Mouse (Mus musculus) heart, embryonic 11.5 days (tissue): ENCODE results near the gene Gm6583. TPM values are rescaled to one million over a fixed set of nuclear protein-coding genes. Genes with fewer than 3 reads are reported as not detected.

Source experiments
- ATAC-seq: fragments of 200-750 bp; cut with Nextera tagmentation; replicated peaks from 2 replicates; pipeline ENCODE4 v1.8.0; 2017; ENCODE audit warnings: moderate library complexity; ENCODE audit not compliant: insufficient number of reproducible peaks, low FRiP score, low TSS enrichment
- H3K27ac ChIP-seq: fragments of 300-500 bp; sonication (generic); 2 replicates; pipeline ENCODE4 v1.5.1; 2014; ENCODE audit warnings: mild to moderate bottlenecking, low read depth, low read length
- H3K27me3 ChIP-seq: fragments of 300-500 bp; sonication (generic); 2 replicates; pipeline ENCODE4 v1.6.1; 2014; ENCODE audit warnings: mild to moderate bottlenecking, low read length, mixed read lengths; ENCODE audit not compliant: control insufficient read depth, insufficient read depth
- H3K36me3 ChIP-seq: fragments of 300-500 bp; sonication (generic); 2 replicates; pipeline ENCODE4 v1.6.1; 2014; ENCODE audit warnings: mild to moderate bottlenecking, low read length, moderate library complexity, mixed read lengths; ENCODE audit not compliant: control insufficient read depth, insufficient read depth
- H3K4me1 ChIP-seq: fragments of 300-500 bp; sonication (generic); 2 replicates; pipeline ENCODE4 v1.6.1; 2014; ENCODE audit warnings: low read length; ENCODE audit not compliant: control insufficient read depth, insufficient read depth
- H3K4me2 ChIP-seq: fragments of 300-500 bp; sonication (generic); 2 replicates; pipeline ENCODE4 v1.6.1; 2014; ENCODE audit warnings: mild to moderate bottlenecking, moderate library complexity
- H3K4me3 ChIP-seq: fragments of 300-500 bp; sonication (generic); 2 replicates; pipeline ENCODE4 v1.5.1; 2014; ENCODE audit warnings: low read depth, low read length
- H3K9ac ChIP-seq: fragments of 300-500 bp; sonication (generic); 2 replicates; pipeline ENCODE4 v1.6.1; 2014; ENCODE audit warnings: mild to moderate bottlenecking, low read depth, low read length, moderate library complexity
- H3K9me3 ChIP-seq: fragments of 300-500 bp; sonication (generic); replicated peaks from 2 replicates; pipeline ENCODE4 v1.6.1; 2016; ENCODE audit warnings: low read length; ENCODE audit not compliant: control insufficient read depth
- WGBS: fragments of 180-500 bp; shearing (Covaris S2); extraction: QIAGEN DNeasy Blood & Tissue Kit; methylation state at CpG from one replicate; pipeline ENCODE4 v1.1.7; 2014; ENCODE audit not compliant: insufficient replicate concordance; 5-methylcytosine and 5-hydroxymethylcytosine counted together
- polyA plus RNA-seq: library from polyadenylated mRNA; unstranded; fragments of >200 nt; fragmentation: Nextera tagmentation; extraction: Ambion mirVana; gene quantifications from 2 replicates; pipeline ENCODE4 v1.2.1, GENCODE M21; 2014

The Gm6583 gene
- polyA plus RNA-seq, 1 experiment from 2014 or later, result 0.40 TPM

GRCm38 (mm10) chr5:112316468-112316867, 39.4 kb downstream of the Gm6583 start:
- ATAC-seq, result no peak
- H3K27ac ChIP-seq, result no peak overlapping the region

GRCm38 (mm10) chr5:112313222-112313885, 42.5 kb downstream of the Gm6583 start:
- WGBS, result 65% methylated on average over 11 of the region's 11 CpGs
- no peak overlapping the region for H3K9ac ChIP-seq
- ATAC-seq, result no peak
- no peak overlapping the region for H3K27ac ChIP-seq
- H3K4me3 ChIP-seq, result no peak overlapping the region
- 0 out of 2 replicates have a peak, but pooled peaks cover 5% of the 10 kb centered on the region for H3K4me1 ChIP-seq
- H3K27me3 ChIP-seq, result no peaks in the 10 kb centered on the region
- H3K36me3 ChIP-seq, result peaks cover 9% of the 10 kb centered on the region; the same call in 1 of the 2 replicates
- H3K4me2 ChIP-seq, result no peak overlapping the region
- H3K9me3 ChIP-seq, result no peaks in the 10 kb centered on the region

More at GRCm38 (mm10) chr5:112316468-112316867, 39.4 kb downstream of the Gm6583 start:
- H3K4me1 ChIP-seq, result 0 out of 2 replicates have a peak, but pooled peaks cover 5% of the 10 kb centered on the region
- 81% methylated on average over 5 of the region's 5 CpGs for WGBS
- 0 out of 2 replicates have a peak, but pooled peaks cover 7% of the 10 kb centered on the region for H3K36me3 ChIP-seq
- no peak overlapping the region for H3K9ac ChIP-seq
- no peak overlapping the region for H3K4me3 ChIP-seq
- no peak overlapping the region for H3K4me2 ChIP-seq
- H3K9me3 ChIP-seq, result no peaks in the 10 kb centered on the region
- no peaks in the 10 kb centered on the region for H3K27me3 ChIP-seq

- Histone ChIP-seq H3K4me1 (no peaks in the 10 kb centered on the region), H3K4me2 (no peak overlapping the region), H3K36me3 (peaks cover 2% of the 10 kb centered on the region; the same call in 1 of the 2 replicates), H3K27me3 (no peaks in the 10 kb centered on the region), H3K9me3 (no peaks in the 10 kb centered on the region), H3K27ac (no peak overlapping the region), H3K4me3 (no peak overlapping the region), H3K9ac (no peak overlapping the region)
- 73% methylated on average over 5 of the region's 5 CpGs for WGBS
- no peak for ATAC-seq
Measured at GRCm38 (mm10) chr5:112305842-112306241, 50.0 kb downstream of the Gm6583 start.

Other genes with a start within 250 kb of the Gm6583 start
- 0.66 TPM in 1 of 2 replicates, not detected in the other for gene Cryba4, start 103.5 kb downstream of the Gm6583 start, polyA plus RNA-seq
- gene Crybb1, start 100.2 kb downstream of the Gm6583 start, polyA plus RNA-seq, result not detected in 2 replicates
- 30.2 and 31.2 TPM in 2 replicates for gene Tpst2, start 79.3 kb downstream of the Gm6583 start, polyA plus RNA-seq
- gene Tfip11, start 29.7 kb downstream of the Gm6583 start, polyA plus RNA-seq, result 13.7 and 15.9 TPM in 2 replicates
- 24.5 and 27.3 TPM in 2 replicates for gene Srrd, start 13.0 kb downstream of the Gm6583 start, polyA plus RNA-seq
- 19.3 and 21.4 TPM in 2 replicates for gene Hps4, start 12.9 kb downstream of the Gm6583 start, polyA plus RNA-seq
- 4.8 and 5.4 TPM in 2 replicates for gene Asphd2, start 38.8 kb upstream of the Gm6583 start, polyA plus RNA-seq
- not detected in 2 replicates for gene Gm6588, start 93.4 kb upstream of the Gm6583 start, polyA plus RNA-seq
- gene Sez6l, start 221.2 kb upstream of the Gm6583 start, polyA plus RNA-seq, result 0.10 TPM in 1 of 2 replicates, not detected in the other